Mouse (Mus musculus): ENCODE data around the gene Fbxw13. TPM values are rescaled to one million over a fixed set of nuclear protein-coding genes. Genes with fewer than 3 reads are reported as not detected.

The Fbxw13 gene
- polyA plus RNA-seq (2012; rRNA removed): not detected in 2 replicates

GRCm38 (mm10) chr9:109195875-109196274 is at the start of gene Fbxw13:
Gene Fbxw13, minus strand, starts transcription at chr9:109195975.

GRCm38 (mm10) chr9:109234654-109235053 is 38.9 kb upstream of the Fbxw13 start, which contains the start of gene Fbxw20:
Gene Fbxw20, minus strand, starts transcription at chr9:109234754.

GRCm38 (mm10) chr9:109161941-109162340 is 33.8 kb downstream of the Fbxw13 start, which contains the start of gene Fbxw21:
Gene Fbxw21, minus strand, starts transcription at chr9:109162041.

Other genes starting within 250 kb of the Fbxw13 start
- 0.54 and 0.69 TPM in 2 replicates for gene Col7a1, start 242.4 kb downstream of the Fbxw13 start, polyA plus RNA-seq (2012; rRNA removed)
- gene Ucn2, start 210.0 kb downstream of the Fbxw13 start, polyA plus RNA-seq (2012; rRNA removed): 0.10 and 0.12 TPM in 2 replicates
- gene Pfkfb4, start 204.2 kb downstream of the Fbxw13 start, polyA plus RNA-seq (2012; rRNA removed): 1.9 and 2.7 TPM in 2 replicates
- 12.1 and 14.9 TPM in 2 replicates for gene Shisa5, start 157.4 kb downstream of the Fbxw13 start, polyA plus RNA-seq (2012; rRNA removed)
- 10.2 and 12.5 TPM in 2 replicates for gene Trex1, start 136.2 kb downstream of the Fbxw13 start, polyA plus RNA-seq (2012; rRNA removed)
- gene Atrip, start 121.9 kb downstream of the Fbxw13 start, polyA plus RNA-seq (2012; rRNA removed): 5.3 and 6.3 TPM in 2 replicates
- gene Ccdc51, start 113.5 kb downstream of the Fbxw13 start, polyA plus RNA-seq (2012; rRNA removed): 7.0 and 7.9 TPM in 2 replicates
- 101 and 103 TPM in 2 replicates for gene Tma7, start 113.4 kb downstream of the Fbxw13 start, polyA plus RNA-seq (2012; rRNA removed)
- gene Plxnb1, start 100.6 kb downstream of the Fbxw13 start, polyA plus RNA-seq (2012; rRNA removed): 3.7 and 4.1 TPM in 2 replicates
- gene Fbxw21, start 33.9 kb downstream of the Fbxw13 start, polyA plus RNA-seq (2012; rRNA removed): not detected in 2 replicates
- gene Fbxw20, start 38.8 kb upstream of the Fbxw13 start, polyA plus RNA-seq (2012; rRNA removed): 0.02 TPM in 1 of 2 replicates, not detected in the other
- not detected in 2 replicates for gene Fbxw14, start 91.7 kb upstream of the Fbxw13 start, polyA plus RNA-seq (2012; rRNA removed)
- gene Fbxw28, start 143.7 kb upstream of the Fbxw13 start, polyA plus RNA-seq (2012; rRNA removed): not detected in 2 replicates
- not detected in 2 replicates for gene Fbxw22, start 208.3 kb upstream of the Fbxw13 start, polyA plus RNA-seq (2012; rRNA removed)